Mouse (Mus musculus) embryonic facial prominence, embryonic 14.5 days (tissue): Measurements from ENCODE around the gene Pcgf2. TPM values are rescaled to one million over a fixed set of nuclear protein-coding genes. Genes with fewer than 3 reads are reported as not detected.

Experiments used
- ATAC-seq: fragments of 200-750 bp; cut with Nextera tagmentation; 2 replicates; pipeline ENCODE4 v1.8.0; 2017; ENCODE audit warnings: low read depth, moderate number of reproducible peaks, moderate TSS enrichment
- DNase-seq: peaks from one replicate; pipeline ENCODE4 v3.0.0-alpha.2; 2015; ENCODE audit warnings: low spot score
- H3K27ac ChIP-seq: fragments of 300-500 bp; sonication (generic); replicated peaks from 2 replicates; pipeline ENCODE4 v1.5.1; 2014; ENCODE audit warnings: low read depth, mild to moderate bottlenecking, low read length, moderate library complexity
- H3K27me3 ChIP-seq: fragments of 300-500 bp; sonication (generic); replicated peaks from 2 replicates; pipeline ENCODE4 v1.6.1; 2014; ENCODE audit warnings: low read length; ENCODE audit not compliant: control insufficient read depth, insufficient read depth
- H3K36me3 ChIP-seq: fragments of 300-500 bp; sonication (generic); 2 replicates; pipeline ENCODE4 v1.6.1; 2014; ENCODE audit warnings: low read length, mixed read lengths; ENCODE audit not compliant: control insufficient read depth, insufficient read depth
- H3K4me1 ChIP-seq: fragments of 300-500 bp; sonication (generic); 2 replicates; pipeline ENCODE4 v1.6.1; 2014; ENCODE audit warnings: antibody characterized with exemption, low read length; ENCODE audit not compliant: control insufficient read depth, insufficient read depth
- H3K4me2 ChIP-seq: fragments of 300-500 bp; sonication (generic); 2 replicates; pipeline ENCODE4 v1.6.1; 2014; ENCODE audit warnings: low read depth, mild to moderate bottlenecking, low read length, moderate library complexity, mixed read lengths
- H3K4me3 ChIP-seq: fragments of 300-500 bp; sonication (generic); 2 replicates; pipeline ENCODE4 v1.5.1; 2014; ENCODE audit warnings: low read depth, mild to moderate bottlenecking, low read length
- H3K9ac ChIP-seq: fragments of 300-500 bp; sonication (generic); 2 replicates; pipeline ENCODE4 v1.6.1; 2014; ENCODE audit warnings: low read depth, mild to moderate bottlenecking, low read length, moderate library complexity, mixed read lengths
- H3K9me3 ChIP-seq: fragments of 300-500 bp; sonication (generic); 2 replicates; pipeline ENCODE4 v1.6.1; 2016; ENCODE audit warnings: low read length; ENCODE audit not compliant: control insufficient read depth
- WGBS: fragments of 180-500 bp; shearing (Covaris S2); extraction: QIAGEN DNeasy Blood & Tissue Kit; methylation state at CpG from one replicate; pipeline ENCODE4 v1.1.7; 2014; 5-methylcytosine and 5-hydroxymethylcytosine counted together
- polyA plus RNA-seq: library from polyadenylated mRNA; unstranded; fragments of >200 nt; fragmentation: Nextera tagmentation; extraction: Ambion mirVana; gene quantifications from 2 replicates; pipeline ENCODE4 v1.2.1, GENCODE M21; 2014

The Pcgf2 gene
- polyA plus RNA-seq, 1 experiment from 2014 or later = 12.7 TPM

DNA sequence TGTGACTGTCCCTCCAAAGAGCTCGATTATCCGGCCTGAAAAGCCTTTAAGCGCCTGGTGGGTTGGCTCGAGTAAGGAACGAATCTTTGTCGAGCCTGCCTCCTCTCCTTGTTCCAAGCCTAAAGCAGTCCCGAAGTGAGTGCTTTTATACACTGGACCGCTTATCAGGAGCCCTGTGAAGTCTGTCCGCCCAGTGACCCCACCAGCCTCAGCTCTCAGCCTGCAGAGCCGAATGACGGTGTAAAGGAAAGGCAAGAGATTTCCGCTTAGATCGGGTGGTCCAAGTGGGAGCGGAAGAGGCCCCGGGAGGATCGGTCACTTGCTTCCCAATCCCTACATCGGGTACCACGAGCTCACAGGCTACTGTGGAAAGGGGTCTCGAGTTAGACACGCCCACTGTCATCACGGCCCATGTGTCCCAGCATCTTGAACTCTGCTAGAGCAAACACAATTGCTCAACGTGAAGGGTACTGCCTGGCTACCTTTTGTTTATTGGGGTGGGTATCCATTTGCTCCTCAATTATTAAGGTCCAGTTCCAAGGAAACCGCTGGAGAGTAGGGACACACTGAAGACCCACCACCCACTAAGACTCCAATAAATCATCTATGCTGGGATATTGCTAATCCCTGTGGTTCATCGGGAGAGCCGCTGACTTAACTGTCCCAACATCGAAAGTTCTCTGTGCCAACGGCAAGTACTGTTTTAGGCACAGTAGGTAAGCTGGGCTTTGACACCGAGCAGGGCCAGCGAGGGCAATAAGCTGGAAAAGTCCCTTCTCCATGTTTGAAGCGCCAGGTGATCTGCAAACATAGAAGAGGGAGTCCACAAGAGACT is 666 bp upstream of the Pcgf2 start:
- peak; percentile 56 for DNase-seq
- peak overlapping the region; percentile 84 for H3K4me2 ChIP-seq
- H3K36me3 ChIP-seq = peaks cover 13% of the 10 kb centered on the region
- H3K4me3 ChIP-seq = peak overlapping the region; percentile 89
- H3K9me3 ChIP-seq = no peaks in the 10 kb centered on the region
- ATAC-seq = no peak
- H3K27ac ChIP-seq = peak overlapping the region; percentile 98
- H3K27me3 ChIP-seq = no peaks in the 10 kb centered on the region
- peak overlapping the region; percentile 94 for H3K9ac ChIP-seq
- WGBS = 17% methylated on average over 30 of the region's 30 CpGs
- peaks cover 30% of the 10 kb centered on the region for H3K4me1 ChIP-seq

DNA sequence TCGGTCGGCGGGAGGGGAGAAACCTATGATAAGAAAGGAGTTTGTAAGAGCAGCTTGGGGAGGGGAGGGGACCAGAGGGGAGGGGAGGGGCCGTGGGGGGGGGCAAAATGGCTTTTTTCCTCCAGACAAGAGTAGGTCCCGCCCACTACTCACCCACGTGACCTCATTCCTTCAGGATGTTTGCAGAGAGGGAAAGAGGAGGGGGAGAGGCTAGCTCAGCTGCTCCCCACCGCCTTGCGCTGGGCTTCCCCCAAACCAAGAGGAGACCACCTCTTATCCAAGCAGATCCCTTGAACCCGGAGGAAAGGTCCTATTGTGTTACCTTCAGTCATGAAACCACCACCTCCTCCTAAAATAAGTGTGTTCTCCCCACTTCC is 683 bp downstream of the Pcgf2 start:
- H3K27me3 ChIP-seq = no peaks in the 10 kb centered on the region
- H3K27ac ChIP-seq = peak overlapping the region; percentile 98
- peak; percentile 20; the same call in 1 of the 2 replicates for ATAC-seq
- peak; percentile 99 for DNase-seq
- H3K9ac ChIP-seq = peak overlapping the region; percentile 94
- peaks cover 2% of the 10 kb centered on the region; the same call in 1 of the 2 replicates for H3K36me3 ChIP-seq
- H3K4me1 ChIP-seq = peaks cover 43% of the 10 kb centered on the region
- WGBS = 0% methylated on average over 1 of the region's 9 CpGs
- peak overlapping the region; percentile 89 for H3K4me3 ChIP-seq
- no peaks in the 10 kb centered on the region for H3K9me3 ChIP-seq
- peak overlapping the region; percentile 84 for H3K4me2 ChIP-seq

DNA sequence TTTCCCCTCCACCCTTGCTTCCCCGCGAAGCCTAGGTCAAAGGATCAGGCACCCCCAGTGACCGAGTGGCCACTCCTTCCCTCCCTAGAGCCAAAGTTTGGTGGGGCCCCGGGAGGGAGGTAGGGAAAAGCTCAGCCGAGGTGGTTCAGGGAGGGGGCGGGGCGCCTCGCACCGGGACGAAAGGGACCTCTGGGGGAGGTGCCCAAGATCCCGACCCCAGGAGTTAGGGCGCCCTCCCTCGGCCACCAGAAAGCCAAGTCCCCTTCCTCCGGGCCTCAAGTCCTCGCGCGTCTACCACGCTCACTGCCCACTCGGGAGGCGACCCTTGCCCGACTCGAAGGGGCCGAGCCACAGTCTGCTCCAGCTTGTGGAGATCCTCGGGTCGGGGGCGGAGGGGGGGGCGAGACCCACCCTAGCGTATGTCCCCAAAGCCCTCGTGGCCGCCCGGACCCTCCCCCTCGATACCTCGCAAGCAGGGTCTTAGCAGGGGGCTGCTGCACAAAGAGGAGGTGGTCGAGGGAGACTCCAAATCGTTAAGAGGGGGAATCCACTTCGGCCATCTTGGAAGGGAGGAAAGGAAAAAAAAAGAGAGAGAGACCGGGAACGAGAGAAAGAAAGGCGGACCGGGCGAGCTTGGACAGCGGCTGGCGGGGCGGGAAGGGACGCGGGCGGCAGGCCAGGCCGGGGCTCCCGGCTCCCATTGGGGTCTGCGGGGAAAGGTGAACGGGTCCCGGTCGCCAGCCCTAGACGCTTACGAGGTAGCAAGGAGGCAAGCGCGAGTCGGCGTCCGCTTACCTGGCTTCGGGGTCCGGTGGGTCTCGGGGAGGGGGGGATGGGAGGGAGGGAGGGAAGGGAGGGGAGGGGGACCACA is 1.3 kb downstream of the Pcgf2 start:
- H3K4me1 ChIP-seq = peaks cover 41% of the 10 kb centered on the region
- peak overlapping the region; percentile 89 for H3K4me3 ChIP-seq
- WGBS = under 1% methylated on average over 33 of the region's 63 CpGs
- no peaks in the 10 kb centered on the region for H3K9me3 ChIP-seq
- ATAC-seq (no peak), DNase-seq (peak; percentile 84)
- peak overlapping the region; percentile 94 for H3K9ac ChIP-seq
- H3K36me3 ChIP-seq = no peaks in the 10 kb centered on the region
- H3K27ac ChIP-seq = peak overlapping the region; percentile 98
- peak overlapping the region; percentile 84 for H3K4me2 ChIP-seq
- H3K27me3 ChIP-seq = no peaks in the 10 kb centered on the region

GRCm38 (mm10) chr11:97697891-97698529 is 2.3 kb downstream of the Pcgf2 start:
- Histone ChIP-seq H3K4me2 (peak overlapping the region; percentile 84), H3K27me3 (no peaks in the 10 kb centered on the region), H3K27ac (peak overlapping the region; percentile 98), H3K9me3 (no peaks in the 10 kb centered on the region), H3K4me3 (peak overlapping the region; percentile 89), H3K9ac (peak overlapping the region; percentile 94), H3K4me1 (peaks cover 41% of the 10 kb centered on the region), H3K36me3 (peaks cover 5% of the 10 kb centered on the region; the same call in 1 of the 2 replicates)
- ATAC-seq = no peak
- WGBS = 1% methylated on average over 14 of the region's 14 CpGs
- DNase-seq = peak; percentile 59

DNA sequence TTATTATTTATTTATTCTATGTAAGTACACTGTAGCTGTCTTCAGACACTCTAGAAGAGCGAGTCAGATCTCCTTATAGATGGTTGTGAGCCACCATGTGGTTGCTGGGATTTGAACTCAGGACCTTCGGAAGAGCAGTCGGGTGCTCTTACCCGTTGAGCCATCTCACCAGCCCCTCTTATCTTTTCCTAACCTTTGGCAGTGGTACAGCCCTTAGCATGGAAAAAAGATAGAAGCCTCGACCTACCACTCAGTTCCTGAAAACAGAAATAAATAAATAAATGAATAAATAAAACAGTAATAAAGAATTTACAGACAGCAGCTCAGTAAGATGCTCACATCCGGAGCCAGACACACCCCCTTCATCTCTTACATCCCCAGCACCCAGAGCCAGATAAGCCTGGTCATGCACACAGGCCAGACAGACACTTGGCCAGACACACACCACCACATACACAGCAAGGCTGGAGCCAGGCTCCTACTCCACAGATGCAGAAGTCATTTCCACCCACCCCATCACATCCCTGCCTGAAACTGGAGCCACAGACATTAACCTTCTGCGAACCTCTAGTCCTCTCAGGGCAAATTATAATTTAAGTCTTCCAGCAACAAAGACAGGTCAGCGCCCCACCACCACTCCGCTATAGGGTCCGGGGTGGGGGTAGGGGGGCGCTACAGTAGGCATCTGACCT is 3.0 kb downstream of the Pcgf2 start:
- peaks cover 41% of the 10 kb centered on the region for H3K4me1 ChIP-seq
- H3K9me3 ChIP-seq = no peaks in the 10 kb centered on the region
- H3K27me3 ChIP-seq = no peaks in the 10 kb centered on the region
- 54% methylated on average over 11 of the region's 11 CpGs for WGBS
- no peak for DNase-seq
- peak overlapping the region; percentile 98 for H3K27ac ChIP-seq
- H3K4me3 ChIP-seq = peak overlapping the region; percentile 89
- H3K36me3 ChIP-seq = peaks cover 11% of the 10 kb centered on the region; the same call in 1 of the 2 replicates
- peak overlapping the region; percentile 94 for H3K9ac ChIP-seq
- H3K4me2 ChIP-seq = peak overlapping the region; percentile 84
- ATAC-seq = no peak

GRCm38 (mm10) chr11:97696669-97697068 is 3.6 kb downstream of the Pcgf2 start:
- WGBS = 51% methylated on average over 8 of the region's 8 CpGs
- ATAC-seq = no peak
- H3K27ac ChIP-seq = no peak overlapping the region
- H3K4me3 ChIP-seq = no peak overlapping the region; the same call in 1 of the 2 replicates
- H3K9me3 ChIP-seq = no peaks in the 10 kb centered on the region
- H3K36me3 ChIP-seq = peaks cover 18% of the 10 kb centered on the region
- no peaks in the 10 kb centered on the region for H3K27me3 ChIP-seq
- H3K4me2 ChIP-seq = peak overlapping the region; percentile 84; the same call in 1 of the 2 replicates
- H3K4me1 ChIP-seq = peaks cover 41% of the 10 kb centered on the region
- 0 out of 2 replicates have a peak overlapping the region, but pooled peaks have one; percentile 0 for H3K9ac ChIP-seq
- no peak for DNase-seq

DNA sequence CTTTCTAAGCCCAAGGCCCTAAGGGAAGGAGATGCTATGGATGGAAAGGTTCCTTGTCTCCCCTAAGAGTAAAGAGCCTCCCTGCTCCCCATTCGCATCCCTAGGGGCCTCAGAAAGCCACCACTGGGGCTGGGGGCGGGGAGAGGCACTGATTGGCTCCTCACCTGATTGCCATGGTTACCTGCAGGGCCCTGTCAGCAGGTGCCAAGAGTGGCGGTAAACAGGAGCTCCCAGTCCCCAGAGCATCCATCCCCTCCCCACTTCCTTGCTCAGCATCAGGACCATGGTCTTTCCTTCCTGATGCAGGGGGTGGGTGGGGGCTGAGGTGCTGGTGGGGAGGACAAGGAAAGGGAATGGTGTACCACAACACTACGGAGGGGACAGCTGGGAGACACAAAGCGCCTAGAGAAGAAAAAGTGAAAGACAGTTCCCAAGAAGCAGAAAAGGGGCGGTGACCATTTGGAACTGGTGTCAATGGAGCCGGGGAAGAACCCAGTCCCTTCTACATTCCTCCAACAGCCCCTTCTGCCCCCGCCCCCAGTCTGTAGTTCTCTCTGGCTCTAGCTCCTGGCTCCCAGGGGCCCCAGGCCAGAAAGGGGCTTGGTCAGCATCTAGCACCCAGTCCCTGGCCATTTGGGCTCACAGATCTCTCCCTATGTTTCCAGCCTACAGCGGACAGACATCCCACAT is 4.4 kb downstream of the Pcgf2 start:
- Histone ChIP-seq H3K4me3 (no peak overlapping the region), H3K36me3 (peaks cover 26% of the 10 kb centered on the region), H3K4me1 (peaks cover 34% of the 10 kb centered on the region), H3K27me3 (no peaks in the 10 kb centered on the region), H3K27ac (peak overlapping the region; percentile 58; the same call in 1 of the 2 replicates), H3K4me2 (peak overlapping the region; percentile 34), H3K9me3 (no peaks in the 10 kb centered on the region), H3K9ac (peak overlapping the region; percentile 35)
- no peak for ATAC-seq
- DNase-seq = peak; percentile 54
- WGBS = 49% methylated on average over 8 of the region's 9 CpGs
